Mouse (Mus musculus): ENCODE measurements around the gene Ddit4. TPM values are rescaled to one million over a fixed set of nuclear protein-coding genes. Genes with fewer than 3 reads are reported as not detected.

Ddit4 gene
- polyA plus RNA-seq, 1 experiment from 2014 or later: 58.7 TPM

DNA sequence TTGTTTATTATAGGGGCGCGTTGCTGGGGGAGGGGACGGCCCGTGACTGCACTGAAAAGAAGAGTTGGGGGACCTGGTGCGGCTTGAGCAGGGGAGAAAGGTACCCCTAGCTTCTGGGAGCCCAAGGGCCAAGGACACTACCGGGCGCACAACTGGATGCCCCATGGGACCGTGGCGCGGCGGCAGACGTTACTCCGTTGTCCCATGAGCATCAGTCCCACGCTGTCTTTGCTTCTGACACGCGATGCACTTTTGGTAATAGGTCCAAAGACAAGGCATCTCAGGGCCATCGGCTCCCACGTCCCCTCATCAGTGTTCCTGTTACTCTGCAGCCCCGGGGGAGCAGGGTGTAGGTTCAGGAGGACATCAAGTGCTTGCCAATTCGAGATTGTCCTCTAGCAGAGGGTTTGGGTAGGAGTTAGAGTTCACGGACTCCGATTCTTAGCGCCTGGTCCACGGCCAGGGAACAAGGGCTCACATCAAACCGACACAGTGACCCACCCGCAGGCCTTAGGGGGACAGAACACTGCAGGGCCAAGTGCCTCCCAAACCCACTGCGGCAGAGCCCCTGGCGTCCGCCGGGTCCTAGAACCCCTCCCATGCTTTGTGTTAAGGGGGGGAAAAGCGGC, 632 bp upstream of the Ddit4 start:
- H3K4me1 ChIP-seq: peaks cover 47% of the 10 kb centered on the region

GRCm38 (mm10) chr10:59950716-59951191, 880 bp downstream of the Ddit4 start:
- H3K36me3 ChIP-seq: peaks cover 17% of the 10 kb centered on the region
- H3K27me3 ChIP-seq (ENCODE audit: low read depth, poor library complexity, severe bottlenecking): 0 out of 2 replicates have a peak, but pooled peaks cover 3% of the 10 kb centered on the region
- H3K9me3 ChIP-seq (replicated peaks): no peaks in the 10 kb centered on the region
- WGBS: under 1% methylated on average over 23 of the region's 23 CpGs
- peak overlapping the region; percentile 95 for H3K27ac ChIP-seq
- H3K4me3 ChIP-seq: peak overlapping the region; percentile 73
- DNase-seq (ENCODE audit: low spot score): peak; percentile 83
- H3K4me1 ChIP-seq: peaks cover 44% of the 10 kb centered on the region

More for the DNA sequence above, 632 bp upstream of the Ddit4 start:
- H3K4me3 ChIP-seq: peak overlapping the region; percentile 73
- H3K27ac ChIP-seq: peak overlapping the region; percentile 95
- peaks cover 14% of the 10 kb centered on the region for H3K27me3 ChIP-seq (ENCODE audit: low read depth, poor library complexity, severe bottlenecking)
- peak; percentile 84 for DNase-seq (ENCODE audit: low spot score)
- under 1% methylated on average over 31 of the region's 31 CpGs for WGBS
- peaks cover 17% of the 10 kb centered on the region for H3K36me3 ChIP-seq
- no peaks in the 10 kb centered on the region for H3K9me3 ChIP-seq (replicated peaks)

- Histone ChIP-seq H3K9me3 (replicated peaks) (no peaks in the 10 kb centered on the region), H3K36me3 (peaks cover 17% of the 10 kb centered on the region), H3K4me1 (peaks cover 44% of the 10 kb centered on the region), H3K27me3 (ENCODE audit: low read depth, poor library complexity, severe bottlenecking) (no peaks in the 10 kb centered on the region), H3K27ac (peak overlapping the region; percentile 95), H3K4me3 (peak overlapping the region; percentile 73)
- 45% methylated on average over 15 of the region's 15 CpGs for WGBS
- DNase-seq (ENCODE audit: low spot score): no peak
Observed at GRCm38 (mm10) chr10:59949783-59950605, 1.6 kb downstream of the Ddit4 start.

- no peak for DNase-seq (ENCODE audit: low spot score)
- Histone ChIP-seq H3K27ac (peak overlapping the region; percentile 43; the same call in 1 of the 2 replicates), H3K4me3 (peak overlapping the region; percentile 73), H3K9me3 (replicated peaks) (no peaks in the 10 kb centered on the region), H3K27me3 (ENCODE audit: low read depth, poor library complexity, severe bottlenecking) (no peaks in the 10 kb centered on the region), H3K4me1 (peaks cover 44% of the 10 kb centered on the region), H3K36me3 (peaks cover 17% of the 10 kb centered on the region)
- WGBS: 94% methylated on average over 1 of the region's 1 CpGs
Observed at GRCm38 (mm10) chr10:59949255-59949648, 2.4 kb downstream of the Ddit4 start.

DNA sequence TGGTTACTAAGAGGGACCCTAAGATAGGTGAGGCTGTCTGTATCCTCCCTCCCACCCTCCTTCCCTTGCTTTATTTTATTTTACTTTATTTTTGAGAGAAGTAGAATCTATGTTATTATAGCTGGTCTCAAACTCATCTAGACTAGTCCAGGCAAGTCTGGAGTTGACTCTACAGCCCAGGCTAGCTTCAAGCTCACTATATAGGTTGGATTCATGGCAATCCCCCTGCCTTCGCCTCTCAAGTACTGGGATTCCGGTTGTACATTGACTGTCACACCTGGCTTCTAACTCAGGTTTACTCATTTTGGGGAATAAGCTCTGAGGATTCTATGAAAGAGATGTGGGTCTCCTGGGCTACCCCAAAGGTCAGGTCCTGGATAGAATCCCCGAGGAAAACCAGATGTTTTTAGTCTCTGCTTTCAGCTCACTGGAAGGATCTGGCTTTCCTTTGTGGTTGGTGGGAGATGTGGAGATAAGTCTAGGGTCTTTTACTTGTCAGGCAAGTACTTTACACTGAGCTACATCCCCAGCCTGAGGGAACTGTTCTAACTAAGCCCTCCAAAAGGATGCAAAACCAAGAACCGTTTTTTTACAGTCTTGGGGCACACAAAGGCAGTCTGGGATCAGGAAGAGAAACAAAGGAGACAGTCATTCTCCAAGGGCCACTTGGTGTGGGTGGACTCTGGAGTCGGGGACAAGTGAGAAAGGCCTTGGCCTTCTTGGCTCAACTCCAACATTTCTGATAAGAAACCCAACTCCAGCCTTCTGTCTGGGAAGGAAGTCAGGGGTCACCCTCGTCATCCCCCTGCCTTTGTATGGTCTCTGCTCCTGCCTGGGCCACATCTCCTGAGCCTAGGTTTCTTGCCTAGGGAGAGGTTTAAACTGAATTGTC, 3.0 kb downstream of the Ddit4 start:
- Histone ChIP-seq H3K27ac (peak overlapping the region; percentile 43), H3K9me3 (replicated peaks) (no peaks in the 10 kb centered on the region), H3K4me1 (peaks cover 46% of the 10 kb centered on the region), H3K36me3 (peaks cover 17% of the 10 kb centered on the region), H3K4me3 (peak overlapping the region; percentile 73), H3K27me3 (ENCODE audit: low read depth, poor library complexity, severe bottlenecking) (peaks cover 3% of the 10 kb centered on the region; the same call in 1 of the 2 replicates)
- DNase-seq (ENCODE audit: low spot score): no peak
- 64% methylated on average over 6 of the region's 6 CpGs for WGBS

DNA sequence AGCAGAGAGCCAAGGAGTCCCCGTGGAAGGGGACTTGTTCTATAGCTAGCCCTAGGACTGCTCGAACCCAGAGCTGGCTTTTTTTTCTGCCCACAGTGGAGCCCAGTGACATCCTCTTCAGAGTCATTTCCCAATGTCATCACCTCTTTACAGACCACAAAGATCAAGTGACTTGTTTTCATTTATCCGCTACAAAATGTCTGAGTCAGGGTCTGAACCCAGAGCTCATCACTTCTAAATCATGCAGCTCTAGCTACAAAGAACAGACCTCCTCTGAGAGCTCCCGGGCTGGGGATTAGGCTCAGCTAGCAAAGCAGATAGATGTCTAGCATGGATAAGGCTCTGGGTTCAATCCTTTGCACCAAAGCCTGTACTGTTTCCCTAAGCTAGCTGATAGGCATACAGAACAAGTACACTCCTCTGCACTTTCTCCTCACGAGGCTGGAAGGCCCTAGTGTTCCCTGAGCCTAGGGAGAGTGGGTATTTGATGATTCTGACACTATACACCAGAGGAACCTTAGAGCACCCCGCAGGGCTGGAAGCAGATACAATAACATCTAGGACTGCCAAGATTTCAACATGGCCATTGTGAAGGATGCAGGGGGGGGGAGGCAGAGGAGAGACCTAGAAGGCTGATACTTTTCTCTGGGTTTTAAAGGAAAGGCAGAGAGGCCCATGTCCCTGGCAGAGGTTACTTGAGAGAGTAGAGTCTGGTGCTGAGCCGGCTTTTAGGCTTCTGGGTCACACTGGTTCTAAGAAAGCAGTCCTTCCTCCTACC, 4.1 kb downstream of the Ddit4 start:
- DNase-seq (ENCODE audit: low spot score): no peak
- no peak overlapping the region for H3K27ac ChIP-seq
- peaks cover 48% of the 10 kb centered on the region for H3K4me1 ChIP-seq
- peaks cover 3% of the 10 kb centered on the region; the same call in 1 of the 2 replicates for H3K27me3 ChIP-seq (ENCODE audit: low read depth, poor library complexity, severe bottlenecking)
- WGBS: 73% methylated on average over 7 of the region's 7 CpGs
- H3K9me3 ChIP-seq (replicated peaks): no peaks in the 10 kb centered on the region
- peaks cover 17% of the 10 kb centered on the region for H3K36me3 ChIP-seq
- H3K4me3 ChIP-seq: no peak overlapping the region

GRCm38 (mm10) chr10:59946362-59946761, 5.3 kb downstream of the Ddit4 start:
- Histone ChIP-seq H3K27ac (no peak overlapping the region), H3K4me1 (peaks cover 50% of the 10 kb centered on the region), H3K9me3 (replicated peaks) (no peaks in the 10 kb centered on the region), H3K4me3 (no peak overlapping the region), H3K27me3 (ENCODE audit: low read depth, poor library complexity, severe bottlenecking) (peaks cover 3% of the 10 kb centered on the region), H3K36me3 (peaks cover 17% of the 10 kb centered on the region)
- DNase-seq (ENCODE audit: low spot score): no peak
- WGBS: 93% methylated on average over 5 of the region's 5 CpGs

DNA sequence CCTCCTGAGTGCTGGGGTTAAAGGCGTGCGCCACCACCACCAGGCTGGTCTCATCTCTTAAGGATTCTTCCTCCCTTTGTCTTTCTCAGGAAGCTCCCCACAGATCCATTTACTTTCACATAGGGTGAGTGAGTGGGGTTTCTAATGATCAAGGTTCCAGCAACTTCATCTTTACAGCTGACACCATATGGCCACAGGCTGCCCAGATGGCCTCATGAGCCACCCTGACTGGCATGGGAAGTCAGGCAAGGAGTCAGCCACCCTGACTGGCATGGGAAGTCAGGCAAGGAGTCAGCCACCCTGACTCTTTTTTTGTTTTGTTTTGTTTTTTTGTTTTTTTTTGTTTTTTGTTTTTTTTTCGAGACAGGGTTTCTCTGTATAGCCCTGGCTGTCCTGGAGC, 6.2 kb downstream of the Ddit4 start:
- DNase-seq (ENCODE audit: low spot score): no peak
- Histone ChIP-seq H3K4me1 (peaks cover 41% of the 10 kb centered on the region), H3K36me3 (peaks cover 15% of the 10 kb centered on the region), H3K9me3 (replicated peaks) (no peaks in the 10 kb centered on the region), H3K4me3 (no peak overlapping the region), H3K27me3 (ENCODE audit: low read depth, poor library complexity, severe bottlenecking) (peaks cover 3% of the 10 kb centered on the region), H3K27ac (no peak overlapping the region)
- 85% methylated on average over 3 of the region's 3 CpGs for WGBS

DNA sequence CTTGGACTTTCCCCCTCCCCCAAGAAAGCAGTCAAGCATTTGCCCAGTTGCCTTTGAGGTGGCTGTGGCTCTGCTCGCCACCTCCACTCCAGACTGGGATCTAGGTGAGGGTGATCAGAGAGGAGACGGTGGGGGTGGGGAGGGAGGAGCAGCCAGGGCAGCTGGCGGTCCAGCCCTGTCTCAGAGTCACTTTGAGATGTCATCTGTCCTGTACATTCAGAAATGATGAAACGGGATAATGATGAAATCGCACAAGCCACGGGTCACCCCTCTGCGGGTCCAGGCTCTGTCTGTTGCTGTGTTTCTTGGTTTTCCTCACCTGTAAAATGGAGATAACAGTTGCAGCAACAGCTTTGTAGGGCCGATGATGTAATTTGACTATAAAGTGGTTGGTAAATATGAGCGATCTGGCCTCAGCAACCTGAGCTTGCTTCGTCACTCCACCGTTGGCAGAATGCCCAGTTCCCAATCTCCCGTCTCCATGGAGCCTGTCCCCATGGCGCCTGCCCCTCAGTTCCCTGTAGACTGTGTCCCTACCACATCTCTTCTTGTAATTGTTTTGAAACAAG, 8.1 kb downstream of the Ddit4 start:
- peak overlapping the region; percentile 35 for H3K4me3 ChIP-seq
- H3K27me3 ChIP-seq (ENCODE audit: low read depth, poor library complexity, severe bottlenecking): peaks cover 3% of the 10 kb centered on the region
- peak; percentile 33 for DNase-seq (ENCODE audit: low spot score)
- H3K36me3 ChIP-seq: no peaks in the 10 kb centered on the region
- 67% methylated on average over 13 of the region's 13 CpGs for WGBS
- H3K4me1 ChIP-seq: peaks cover 22% of the 10 kb centered on the region
- peak overlapping the region; percentile 80 for H3K27ac ChIP-seq
- H3K9me3 ChIP-seq (replicated peaks): no peaks in the 10 kb centered on the region

GRCm38 (mm10) chr10:59942847-59943420, 8.7 kb downstream of the Ddit4 start:
- Histone ChIP-seq H3K4me3 (peak overlapping the region; percentile 35), H3K27ac (peak overlapping the region; percentile 80), H3K4me1 (peaks cover 21% of the 10 kb centered on the region), H3K27me3 (ENCODE audit: low read depth, poor library complexity, severe bottlenecking) (peaks cover 3% of the 10 kb centered on the region), H3K36me3 (no peaks in the 10 kb centered on the region), H3K9me3 (replicated peaks) (no peaks in the 10 kb centered on the region)
- 3% methylated on average over 16 of the region's 16 CpGs for WGBS
- DNase-seq (ENCODE audit: low spot score): peak; percentile 68

GRCm38 (mm10) chr10:59942281-59942846, 9.3 kb downstream of the Ddit4 start:
- Histone ChIP-seq H3K27me3 (ENCODE audit: low read depth, poor library complexity, severe bottlenecking) (peaks cover 3% of the 10 kb centered on the region), H3K9me3 (replicated peaks) (no peaks in the 10 kb centered on the region), H3K36me3 (no peaks in the 10 kb centered on the region), H3K4me1 (peaks cover 21% of the 10 kb centered on the region), H3K4me3 (peak overlapping the region; percentile 35), H3K27ac (peak overlapping the region; percentile 80)
- 53% methylated on average over 21 of the region's 21 CpGs for WGBS
- DNase-seq (ENCODE audit: low spot score): no peak

Measured in limb, embryonic 10.5 days (tissue).